Mouse (Mus musculus): ENCODE results near the gene Ranbp9. TPM values are rescaled to one million over a fixed set of nuclear protein-coding genes. Genes with fewer than 3 reads are reported as not detected.

Gene Ranbp9
- 10 to 100 TPM; 28.3 to 45.2 TPM for polyA plus RNA-seq (2017; shearing (Covaris generic))

DNA sequence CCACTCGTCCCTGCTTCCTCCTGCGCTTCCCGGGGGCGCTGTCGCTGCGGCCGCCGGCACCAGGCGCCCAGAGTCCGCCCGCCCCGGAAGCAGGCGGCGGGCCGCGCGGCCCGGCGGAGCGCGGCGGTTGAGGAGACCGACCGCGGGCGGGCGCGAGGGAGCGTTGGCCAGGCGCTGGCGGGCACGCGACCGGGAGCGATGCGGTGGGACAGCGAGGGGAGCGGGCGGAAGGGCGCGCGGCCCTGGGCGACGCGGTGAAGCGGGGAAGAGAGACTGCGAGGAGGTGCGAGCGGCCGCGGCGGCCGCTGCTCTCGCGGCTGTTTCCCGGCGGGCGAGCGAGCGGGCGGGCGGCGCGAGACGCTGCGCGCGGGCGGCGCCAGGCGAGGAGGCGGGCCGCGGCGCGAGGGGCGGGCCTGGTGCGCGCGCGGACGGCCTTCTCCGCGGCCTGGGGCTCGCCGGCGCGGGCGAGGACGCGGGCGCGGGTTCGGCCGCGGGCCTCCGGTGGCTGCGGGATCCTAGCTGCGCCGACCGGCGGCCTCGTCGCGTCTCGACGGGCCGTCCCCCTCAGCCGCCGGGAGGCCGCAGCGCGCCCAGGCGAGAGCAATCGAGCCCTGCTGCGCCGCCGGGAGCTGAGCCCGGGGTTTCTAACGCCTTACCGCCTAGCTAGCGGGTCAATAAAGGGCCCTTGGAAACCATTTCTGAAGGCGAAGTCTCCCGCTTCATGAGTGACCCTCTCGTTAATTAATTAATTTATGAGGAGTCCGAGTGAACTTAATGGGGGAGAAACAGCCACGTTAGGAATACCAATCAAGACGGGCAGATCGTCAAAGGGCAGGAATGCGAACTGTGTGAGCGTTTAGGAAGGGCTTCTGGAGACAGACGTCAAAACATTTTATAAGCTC is at the start of gene Ranbp9:
Gene Ranbp9 (minus strand): TSS at position 326 of the 902 bp plus-strand sequence.
- ATAC-seq, result peak; percentile 75

DNA sequence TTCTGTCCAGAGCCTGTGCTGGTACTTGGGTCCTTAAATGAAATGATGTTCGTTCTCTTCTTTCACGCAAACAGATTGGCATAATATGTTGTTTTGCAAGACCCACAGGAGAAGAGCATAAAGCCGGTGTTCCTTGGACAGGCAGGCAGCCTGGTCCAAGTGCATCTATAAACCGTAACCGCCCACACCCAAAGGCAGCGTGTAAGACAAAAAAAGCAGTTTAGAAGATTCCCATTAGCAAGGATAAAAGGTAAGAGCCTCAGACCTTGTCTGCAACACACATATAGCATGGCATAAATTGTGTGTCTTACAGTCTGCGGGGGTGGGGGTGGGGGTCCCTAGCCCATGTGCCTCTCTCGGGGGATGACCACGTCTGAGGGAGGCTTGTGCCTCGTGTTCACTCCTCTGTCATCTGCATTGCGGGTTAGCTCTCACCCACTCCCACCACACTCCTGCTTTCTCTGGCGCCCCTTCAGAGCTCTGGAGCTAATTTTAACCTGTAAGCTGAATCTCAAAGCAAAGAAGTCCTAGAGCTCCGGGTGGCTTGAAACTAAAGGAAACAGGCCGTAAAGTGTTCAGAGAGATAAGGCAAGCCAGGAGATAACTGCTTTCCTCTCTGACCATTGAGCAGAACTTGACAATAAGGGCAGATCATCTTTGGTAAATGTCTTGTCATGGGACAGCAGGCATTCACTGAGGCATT is 49.2 kb upstream of the Ranbp9 start:
- no peak for ATAC-seq

DNA sequence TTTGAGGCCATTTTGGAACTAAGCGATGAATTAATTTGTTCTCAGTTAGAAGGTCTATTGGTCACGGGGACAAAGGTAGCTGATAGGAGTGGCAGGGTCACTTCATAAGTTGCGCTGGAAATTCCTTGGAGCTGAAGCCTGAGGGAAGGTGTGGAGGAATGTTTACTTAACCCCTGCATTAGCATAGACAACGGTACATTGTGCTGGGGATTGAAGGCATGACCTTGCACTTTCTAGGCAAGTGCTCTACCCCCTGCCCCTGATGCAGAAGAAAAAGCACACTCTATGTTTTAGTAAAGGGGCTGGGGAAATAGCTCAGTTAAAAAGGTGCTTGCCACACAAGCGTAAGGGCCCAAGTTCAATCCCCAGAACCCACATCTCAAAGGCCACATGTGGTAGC is 45.2 kb upstream of the Ranbp9 start:
- ATAC-seq, result no peak

DNA sequence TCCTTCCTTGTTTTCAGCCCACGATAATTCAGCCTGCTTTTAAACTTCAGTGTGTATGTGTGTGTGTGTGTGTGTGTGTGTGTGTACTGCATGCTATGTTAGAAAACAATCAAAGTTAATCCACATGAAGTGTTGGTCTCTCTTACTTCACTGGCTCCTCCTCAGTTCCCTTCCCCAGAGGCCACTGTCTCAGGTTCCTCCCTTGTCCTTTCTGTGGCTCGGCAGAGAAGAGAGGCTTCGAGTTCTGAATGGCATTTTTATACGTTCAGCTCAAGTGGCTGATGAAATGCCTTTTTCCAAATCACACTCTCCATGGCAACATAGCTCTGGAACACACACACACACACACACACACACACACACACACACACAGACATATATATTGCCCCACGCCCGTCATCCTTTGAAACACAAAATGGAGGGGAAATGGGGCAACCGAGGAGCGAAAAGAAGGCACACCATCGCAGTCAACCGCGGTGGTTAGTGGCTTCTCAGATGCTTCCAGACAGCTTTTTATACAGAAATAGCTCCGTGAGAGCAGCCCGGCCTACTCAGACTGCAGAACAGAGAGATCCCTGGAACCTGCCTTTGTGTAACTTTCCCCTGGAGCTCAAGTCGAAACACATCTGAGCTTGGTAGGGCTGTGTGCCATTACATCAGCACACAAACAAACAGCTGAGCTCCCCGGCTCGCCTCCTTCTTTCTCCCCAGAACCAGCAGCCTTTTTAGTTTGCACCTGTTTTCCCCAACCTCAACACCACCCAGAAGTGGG is 44.5 kb upstream of the Ranbp9 start:
- no peak for ATAC-seq

DNA sequence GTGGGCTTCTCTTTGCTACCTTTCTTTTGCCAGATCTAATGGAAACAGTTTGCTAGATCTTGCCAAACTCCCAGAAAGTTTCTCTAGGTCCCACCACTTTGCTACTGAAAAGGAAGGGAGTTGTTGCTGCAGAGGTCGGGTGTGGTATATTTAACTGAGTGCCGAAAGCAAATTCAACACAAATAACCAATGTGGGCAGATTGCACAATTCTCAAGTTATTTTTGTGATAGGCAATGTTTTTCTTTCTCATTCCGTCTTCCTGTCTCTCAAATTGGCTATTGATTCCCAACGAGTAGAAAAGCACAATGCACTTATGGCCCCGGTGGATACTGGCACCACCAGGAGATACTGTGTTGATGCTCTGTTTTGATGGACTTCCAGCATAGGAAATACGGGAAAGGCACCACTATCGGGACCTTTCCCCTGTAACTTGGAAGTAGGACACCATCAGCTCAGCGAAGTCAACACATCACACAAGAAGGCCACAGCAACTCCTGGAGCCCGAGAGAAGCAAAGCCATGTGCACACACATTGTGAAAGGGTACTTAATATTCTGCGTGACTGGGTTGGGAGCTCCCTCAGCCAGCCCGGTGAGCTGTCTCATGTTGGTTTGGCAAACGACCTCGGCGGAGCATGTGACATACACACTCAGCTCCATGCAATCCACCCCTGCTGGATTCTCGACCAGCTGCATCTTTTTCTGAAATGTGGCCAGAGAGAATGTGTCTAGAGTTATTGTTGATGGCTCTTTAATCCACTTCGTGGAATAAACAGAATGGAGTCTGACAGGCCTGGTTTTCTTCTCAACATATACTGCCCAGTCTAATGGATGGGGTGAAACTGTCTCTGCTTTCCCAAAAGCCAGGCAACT is 43.6 kb upstream of the Ranbp9 start:
- no peak for ATAC-seq

DNA sequence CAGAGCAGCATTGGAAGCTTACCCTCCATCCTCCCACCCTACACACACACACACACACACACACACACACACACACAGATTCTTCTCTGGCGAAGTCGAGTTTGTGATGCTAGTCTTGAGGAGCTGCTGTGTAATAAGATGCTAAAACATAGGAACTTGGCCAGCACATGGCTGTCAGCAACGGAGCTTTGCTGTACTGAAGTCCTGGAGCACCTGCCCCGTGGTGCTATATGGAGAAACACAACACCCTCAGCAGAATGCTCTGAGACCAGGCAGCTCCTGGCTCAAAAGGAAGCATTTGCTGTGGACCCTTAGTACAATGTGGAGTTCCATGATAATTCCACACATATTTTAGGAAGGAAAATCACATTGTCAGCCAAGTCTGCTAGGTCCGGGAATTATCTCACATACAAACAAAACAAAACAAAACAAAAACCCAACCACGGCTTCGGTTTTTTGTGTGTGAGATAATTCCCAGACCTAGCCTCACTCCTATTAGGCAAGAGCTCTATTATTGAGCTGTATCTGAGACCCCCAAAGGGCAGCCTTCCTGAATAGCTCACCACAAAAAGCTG is 42.9 kb upstream of the Ranbp9 start:
- ATAC-seq, result no peak

DNA sequence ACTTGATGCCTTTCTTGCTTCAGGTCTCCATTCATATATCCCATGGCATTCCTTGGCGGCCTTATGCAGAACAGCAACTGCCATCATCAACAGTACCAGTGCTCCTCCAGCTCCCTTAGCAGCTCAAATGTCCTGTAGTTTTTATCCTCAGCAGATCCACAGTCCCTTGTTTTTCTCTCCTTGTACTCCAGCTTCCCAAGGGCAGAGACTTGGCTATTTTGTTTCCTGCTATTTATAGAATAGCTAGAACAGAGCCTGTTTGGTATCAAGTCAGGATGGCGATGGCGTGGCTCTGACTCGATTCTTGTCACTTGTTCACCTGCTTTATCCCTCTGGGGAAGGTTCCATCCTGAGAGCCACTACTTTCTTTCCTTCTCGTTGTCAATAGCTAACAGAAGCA is 40.9 kb upstream of the Ranbp9 start:
- no peak for ATAC-seq

DNA sequence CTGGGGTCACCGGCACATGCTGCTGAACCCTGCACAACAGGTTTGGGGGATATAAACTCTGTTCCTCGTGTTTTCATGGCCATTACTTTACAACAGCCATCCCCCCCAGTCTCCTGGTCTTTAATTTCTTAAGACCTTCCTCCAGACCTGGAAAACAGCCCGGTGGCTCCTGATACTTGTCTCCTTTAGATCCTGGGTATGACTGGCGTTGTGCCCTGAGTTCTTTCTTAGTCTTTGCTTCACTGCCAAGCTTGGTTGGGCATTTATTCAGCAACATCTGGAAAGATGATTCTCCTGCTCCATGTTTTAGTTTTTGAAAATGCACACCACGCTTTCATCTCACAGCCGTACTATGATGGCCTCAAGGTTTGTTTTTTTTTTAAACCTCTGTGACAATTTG is 38.2 kb upstream of the Ranbp9 start:
- ATAC-seq, result no peak

DNA sequence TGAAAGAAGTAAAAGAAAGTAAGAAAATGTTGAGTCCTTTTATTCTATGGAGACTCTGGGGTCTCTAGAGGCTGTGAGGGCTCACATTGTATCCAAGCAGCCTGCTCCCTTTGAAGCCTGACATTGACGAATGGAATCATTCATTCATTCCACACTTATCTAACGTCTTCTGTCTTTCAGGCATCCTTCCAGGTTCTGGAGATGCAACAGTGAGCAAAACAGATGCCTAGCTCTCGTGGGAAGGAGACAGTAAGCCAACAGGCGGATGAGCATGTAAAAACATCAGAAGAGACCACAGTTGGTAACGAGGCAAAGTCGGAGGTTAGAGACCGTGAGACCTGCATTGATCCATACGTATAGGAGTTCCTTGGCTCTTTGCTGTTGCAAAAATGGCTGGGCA is 36.3 kb upstream of the Ranbp9 start:
- no peak for ATAC-seq

DNA sequence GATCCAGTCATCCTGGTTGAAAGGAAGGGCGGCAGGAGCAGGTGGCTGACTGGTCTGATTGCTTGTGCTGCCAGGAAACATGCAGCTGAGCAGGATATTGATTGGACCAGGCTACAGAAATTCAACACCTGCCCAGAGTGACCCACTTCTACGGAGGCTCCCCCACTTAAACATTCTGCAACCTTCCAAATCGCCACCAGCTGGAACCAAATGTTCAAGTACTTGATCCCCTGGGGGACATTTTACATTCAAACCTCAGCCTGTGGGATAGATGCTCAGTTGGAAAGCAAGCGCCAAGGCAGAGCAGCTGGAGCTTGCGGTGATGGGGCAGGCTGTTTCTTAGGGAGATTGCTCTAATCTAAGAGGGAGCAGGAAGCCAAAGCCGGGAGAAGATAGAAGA is 35.8 kb upstream of the Ranbp9 start:
- ATAC-seq, result no peak

DNA sequence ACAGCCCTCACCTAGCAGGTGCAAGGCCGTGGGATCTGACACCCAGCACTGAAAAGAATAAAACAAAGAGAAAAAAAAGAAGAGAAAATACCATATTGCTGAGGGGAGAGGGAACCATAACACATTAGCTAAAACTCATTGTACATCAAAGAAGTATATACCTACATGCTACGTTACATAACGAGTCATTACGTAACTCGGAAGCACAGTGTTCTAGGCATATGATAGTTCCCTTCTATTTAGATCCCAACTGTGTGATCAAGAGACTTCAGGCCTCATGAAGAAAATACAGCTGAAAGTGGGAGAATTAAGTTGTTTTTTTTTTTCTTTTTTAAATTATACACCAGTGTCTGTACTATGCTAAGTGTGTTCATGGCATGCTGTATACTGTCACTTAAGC is 35.0 kb upstream of the Ranbp9 start:
- no peak for ATAC-seq

DNA sequence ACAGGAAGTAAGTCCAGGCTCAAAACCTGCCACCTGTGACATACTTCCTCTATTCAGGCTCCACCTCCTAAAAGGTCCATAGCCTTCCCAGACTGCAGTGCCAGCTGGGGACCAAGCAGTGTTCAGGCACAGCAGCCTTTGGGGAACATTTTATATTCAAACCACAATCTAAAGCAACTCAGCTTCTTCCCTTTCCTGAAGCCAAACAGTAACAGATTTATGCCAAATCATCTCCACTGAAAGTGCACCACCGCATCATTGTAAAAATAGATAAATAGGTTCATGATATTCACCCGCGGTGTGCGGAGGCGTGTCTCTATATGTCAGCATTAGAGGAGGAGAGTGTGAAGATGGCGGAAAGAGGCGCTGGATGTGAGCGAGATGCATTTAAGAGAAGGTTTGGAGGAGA is 33.9 kb upstream of the Ranbp9 start:
- ATAC-seq, result no peak

DNA sequence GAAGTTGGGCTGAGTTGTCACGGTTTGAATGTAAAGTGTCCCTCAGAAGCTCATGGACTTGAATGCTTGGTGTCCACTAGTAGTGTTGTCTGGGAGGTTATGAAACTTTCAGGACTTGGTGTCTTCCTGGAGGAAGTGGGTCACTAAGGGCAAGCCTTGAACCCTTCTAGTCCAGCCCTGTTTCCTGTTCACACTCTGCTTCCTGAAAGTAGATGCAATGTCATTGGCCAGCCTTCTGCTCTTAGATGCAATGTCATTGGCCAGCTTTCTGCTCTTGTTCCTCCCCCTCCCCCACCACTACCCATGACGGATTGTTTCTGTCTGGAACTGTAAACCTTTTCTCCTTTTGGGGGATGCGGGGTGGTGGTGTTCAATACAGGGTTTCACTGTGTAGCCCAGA is 31.7 kb upstream of the Ranbp9 start:
- ATAC-seq, result no peak

DNA sequence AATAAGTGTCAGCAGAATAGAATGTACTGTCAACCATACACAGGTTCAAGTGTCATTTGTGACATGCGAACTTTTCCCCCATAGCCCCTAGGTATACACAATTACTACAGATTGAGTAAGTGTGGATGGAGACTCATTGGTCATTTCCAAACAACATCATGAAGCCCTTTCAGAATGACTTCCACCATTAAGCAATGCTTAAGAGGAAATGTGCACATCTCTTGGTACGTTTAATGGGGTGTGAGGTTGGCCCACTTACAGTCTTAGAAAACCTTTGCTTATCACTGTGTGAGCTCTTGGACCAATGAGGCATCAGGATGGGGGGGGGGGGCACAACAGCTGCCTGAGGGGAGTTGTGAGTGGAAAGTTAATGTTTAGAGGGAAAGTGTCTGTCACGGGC is 24.7 kb upstream of the Ranbp9 start:
- ATAC-seq, result no peak

DNA sequence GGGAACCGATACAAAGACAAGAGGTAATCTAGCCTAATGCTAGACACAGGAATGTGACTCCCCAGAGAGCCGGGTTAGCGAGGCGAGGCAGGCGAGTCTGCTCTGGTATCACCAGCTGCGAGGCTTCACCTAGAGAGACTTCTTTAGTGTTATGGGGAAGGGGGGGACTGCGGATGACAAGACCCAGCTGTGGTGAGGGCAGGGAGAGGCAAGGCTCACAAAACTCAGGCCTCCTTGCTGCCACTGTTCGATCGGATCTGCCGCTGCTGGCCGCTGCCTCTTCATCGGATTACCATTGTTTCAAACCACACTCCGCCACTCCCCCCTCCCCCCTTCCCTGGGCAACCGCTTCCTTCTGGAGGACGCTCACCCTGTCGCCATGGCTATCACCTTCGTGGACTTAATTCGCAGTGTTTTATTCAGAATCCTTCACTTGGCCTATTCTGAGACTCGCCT is 22.3 kb upstream of the Ranbp9 start:
- ATAC-seq, result peak; percentile 39

DNA sequence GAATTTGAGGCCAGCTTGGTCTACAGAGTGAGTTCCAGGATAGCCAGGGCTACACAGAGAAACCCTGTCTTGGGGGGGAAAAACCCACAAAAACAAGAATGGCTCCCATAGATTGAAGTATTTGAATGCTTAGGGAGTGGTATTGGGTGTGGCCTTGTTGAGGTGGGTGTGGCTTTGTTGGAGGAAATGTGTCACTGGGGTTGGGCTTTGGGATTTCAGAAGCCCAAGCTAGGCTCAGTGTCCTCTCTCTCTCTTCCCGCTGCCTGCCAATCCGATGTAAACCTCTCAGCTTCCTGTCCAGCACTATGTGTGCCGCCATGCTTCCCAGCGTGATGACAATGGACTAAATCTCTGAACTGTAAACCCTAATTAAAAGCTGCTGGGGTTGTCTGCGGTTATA is 20.5 kb upstream of the Ranbp9 start:
- no peak for ATAC-seq

DNA sequence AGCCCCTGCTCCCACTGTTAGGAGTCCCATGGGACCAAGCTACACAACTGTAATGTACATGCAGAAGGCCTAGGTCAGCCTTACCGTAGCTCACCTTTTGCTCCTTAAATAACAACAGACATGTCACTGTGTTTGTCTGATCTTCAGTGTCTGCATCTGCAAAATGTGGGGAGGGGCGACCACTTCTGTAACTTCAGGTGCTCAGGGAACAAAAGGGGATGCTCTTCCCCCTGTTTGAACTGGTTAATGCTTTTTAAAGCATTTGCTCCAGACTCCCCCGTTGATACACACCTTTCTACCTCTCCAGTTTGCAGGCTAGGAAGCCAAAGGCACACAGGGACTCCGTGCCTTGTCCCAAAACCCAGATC is 19.4 kb upstream of the Ranbp9 start:
- no peak for ATAC-seq

DNA sequence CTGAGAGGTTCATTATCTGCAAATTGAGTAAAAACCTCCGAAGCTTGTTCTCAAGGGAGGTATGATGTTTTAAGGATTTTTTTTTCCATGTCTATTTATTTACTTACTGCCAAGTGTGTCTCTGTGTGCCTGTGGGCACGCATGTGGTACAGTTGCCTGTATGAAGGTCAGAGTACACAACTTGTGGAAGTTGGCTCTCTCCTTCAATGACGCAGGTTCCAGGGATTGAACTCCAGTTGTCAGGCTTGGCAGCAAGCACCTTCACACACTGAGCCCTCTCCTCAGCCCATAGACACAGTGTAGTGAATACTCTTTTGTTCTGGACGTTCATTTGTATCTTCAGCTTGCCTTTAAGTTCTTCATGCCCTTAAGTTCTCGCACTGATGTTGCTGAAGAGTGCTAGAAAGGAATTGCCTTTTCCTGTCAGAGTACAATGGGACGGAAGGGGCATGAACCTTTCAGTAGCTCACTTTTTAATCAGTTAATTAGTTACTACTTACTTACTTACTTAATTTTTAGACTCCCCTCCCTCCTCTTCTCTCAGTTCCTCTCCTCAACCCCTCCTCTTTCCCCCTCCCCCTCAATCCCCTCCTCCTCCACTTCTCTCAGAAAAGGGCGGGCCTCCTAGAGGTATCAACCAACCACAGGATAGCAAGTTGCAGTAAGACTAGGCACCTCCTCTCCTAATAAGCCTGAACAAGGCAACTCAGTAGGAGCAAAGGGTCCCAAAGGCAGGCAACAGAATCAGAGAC is 18.8 kb upstream of the Ranbp9 start:
- no peak for ATAC-seq

DNA sequence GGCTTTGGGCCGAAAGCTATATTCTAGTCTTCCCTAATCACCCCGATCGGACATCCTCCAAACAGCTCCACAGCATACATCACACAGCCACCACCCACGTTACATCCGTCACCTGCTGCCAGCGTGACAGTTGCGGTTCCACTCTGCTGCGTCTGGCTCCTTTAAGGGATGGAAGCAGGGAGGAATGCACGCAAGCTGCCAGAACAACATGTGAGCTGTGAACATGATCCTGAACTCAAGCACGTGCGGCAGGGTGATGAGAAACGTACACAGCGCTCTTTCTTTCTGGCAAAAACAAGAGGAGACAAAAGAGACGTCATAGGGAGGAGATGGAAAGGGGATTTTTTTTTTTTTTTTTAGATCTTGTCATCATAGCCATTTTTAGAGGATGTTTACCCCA is 17.8 kb upstream of the Ranbp9 start:
- no peak for ATAC-seq

DNA sequence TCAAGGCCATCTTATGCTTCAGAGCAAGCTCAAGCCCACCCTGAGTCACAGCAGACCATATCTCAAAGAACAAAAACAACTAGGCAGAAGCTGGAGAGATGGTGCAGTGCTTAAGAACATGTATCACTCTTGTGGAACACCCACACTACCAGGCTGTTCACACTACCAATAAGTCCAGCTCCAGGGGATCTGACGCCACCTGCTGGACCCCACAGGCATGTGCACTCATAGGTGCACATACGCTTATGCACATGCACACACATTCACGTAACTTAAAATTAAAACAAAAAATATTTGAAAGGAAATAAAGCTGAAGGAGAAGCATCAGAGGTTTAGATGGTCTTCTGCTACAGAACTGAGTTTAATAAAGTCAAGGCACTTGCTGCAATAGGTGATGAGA is 16.7 kb upstream of the Ranbp9 start:
- no peak for ATAC-seq

DNA sequence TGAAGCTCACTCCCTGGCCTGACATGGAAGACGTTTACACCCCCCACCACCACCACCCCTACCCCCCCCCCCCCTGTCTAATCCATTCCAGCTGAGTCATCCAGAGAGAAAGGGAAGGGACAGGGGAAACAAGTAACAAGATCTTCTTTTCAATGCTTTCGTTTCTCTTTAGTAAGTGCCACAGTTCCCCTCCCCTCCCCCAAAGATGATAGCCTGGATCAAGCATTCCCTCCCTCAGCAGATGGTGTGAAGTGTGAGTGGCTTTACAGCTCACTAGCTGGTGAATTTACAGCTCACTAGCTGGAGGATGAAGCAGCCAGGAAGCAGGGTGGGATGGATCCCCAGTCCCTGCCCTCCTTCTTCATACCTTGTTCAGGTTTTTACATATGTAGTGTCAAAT is 15.6 kb upstream of the Ranbp9 start:
- no peak for ATAC-seq

Measured in CD4-positive, CD25-positive, alpha-beta regulatory T cell, adult 4 months (primary cell).